Mouse (Mus musculus) heart, postnatal 0 days (tissue): Measurements from ENCODE around the gene Gpr176.

Source experiments
- CTCF ChIP-seq: IDR thresholded peaks from 2 replicates; pipeline ENCODE4 v1.5.1; 2016; ENCODE audit warnings: antibody characterized with exemption, control low read depth, low read depth
- EP300 ChIP-seq: IDR thresholded peaks from 2 replicates; pipeline ENCODE4 v1.6.1; 2016; ENCODE audit warnings: antibody characterized with exemption, low read depth

GRCm38 (mm10) chr2:118228486-118229079 is 144.6 kb downstream of the Gpr176 start:
- no peak for TF ChIP-seq CTCF
- TF ChIP-seq EP300: no peak
